Mouse (Mus musculus): ENCODE measurements at regions not wholly inside any gene's neighbourhood (a gene's known extent, or its start where the extent isn't known, plus 50 kb on each side); places are given as distances from the start of the nearest gene placed in this dataset.

DNA sequence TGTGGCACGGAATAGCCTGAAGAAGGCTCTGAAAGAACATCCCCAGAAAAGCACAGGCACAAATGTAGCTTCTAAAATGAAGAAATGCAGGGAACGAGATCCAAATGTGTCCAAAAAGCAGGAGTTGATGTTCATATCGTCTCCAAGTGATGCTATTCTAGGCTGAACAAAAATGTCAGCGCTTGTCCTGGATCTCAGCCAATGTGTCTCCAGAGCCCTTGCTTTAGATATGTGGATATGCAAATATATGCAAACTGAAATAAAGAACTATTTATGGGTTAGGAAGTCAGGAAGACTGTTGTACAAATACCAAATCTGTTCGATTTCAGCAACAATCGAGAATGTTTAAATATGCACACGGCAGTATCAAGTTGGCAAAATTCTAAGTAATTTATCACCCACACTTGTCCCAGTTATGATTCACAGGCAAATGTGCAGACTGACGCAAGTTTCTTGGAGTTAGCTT lies 320.4 kb downstream of the Synb start:
- no peak for DNase-seq (ENCODE audit: low read depth)

DNA sequence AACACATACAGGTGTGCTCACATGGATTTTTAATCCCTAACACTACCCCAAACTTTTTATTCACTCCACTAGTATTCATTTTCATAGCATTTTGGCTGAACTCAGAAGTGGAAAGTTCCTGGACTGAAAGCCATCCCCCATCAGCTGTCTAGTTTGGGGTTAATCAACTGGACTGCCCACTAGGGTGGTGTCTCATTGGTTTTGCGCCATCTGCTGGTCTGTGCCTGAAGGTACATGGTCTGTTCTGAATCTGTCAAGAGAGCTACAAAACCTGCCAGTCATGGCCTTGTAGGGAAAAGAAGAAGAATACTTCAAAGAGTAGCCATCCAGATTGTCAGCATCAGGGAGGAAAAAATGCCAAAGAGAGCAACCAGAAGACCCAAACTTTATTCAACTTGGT lies 327.3 kb downstream of the Synb start:
- peak; percentile 10 for DNase-seq (ENCODE audit: low read depth)

DNA sequence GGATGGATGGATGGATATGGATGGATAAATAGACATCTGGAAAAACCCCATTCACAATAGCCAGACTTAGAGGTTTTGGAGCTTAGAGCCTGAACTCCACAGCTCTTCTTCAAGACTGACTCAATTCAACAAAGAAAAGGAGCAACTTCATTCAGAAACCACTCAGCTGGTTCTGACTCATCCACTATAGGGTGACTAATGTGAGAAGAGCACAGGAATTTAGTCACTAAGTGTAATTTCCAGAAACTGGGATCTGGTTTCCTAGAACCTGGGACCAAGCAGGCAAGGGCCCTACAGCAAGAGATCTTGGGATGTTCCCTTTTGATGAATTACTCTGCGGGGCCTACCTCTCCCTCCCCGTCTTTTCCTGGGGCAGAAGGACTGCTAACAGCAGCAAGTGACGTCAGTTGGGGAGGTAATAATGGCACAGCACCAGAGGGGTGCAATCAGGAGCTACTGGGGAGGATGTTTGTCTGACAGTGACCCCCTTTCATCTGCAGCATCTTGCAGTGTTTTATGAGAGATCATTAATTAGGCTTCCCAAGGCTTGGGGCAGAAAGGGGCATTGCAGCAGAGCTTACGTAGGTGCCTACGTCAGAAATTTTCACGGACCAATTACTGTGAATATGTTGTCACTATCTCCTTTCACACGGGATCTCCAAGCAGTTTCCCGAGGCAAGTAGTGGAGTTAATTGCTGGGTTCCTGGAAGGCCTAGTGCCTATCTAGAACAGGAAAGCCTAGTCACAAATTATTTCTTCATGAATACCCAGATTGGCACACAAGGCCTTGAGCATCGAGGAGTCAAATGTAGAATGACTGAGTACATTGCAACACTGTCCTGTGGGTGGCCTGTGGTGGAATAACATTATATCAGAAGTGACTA lies 339.3 kb downstream of the Synb start:
- no peak for DNase-seq (ENCODE audit: low read depth)

DNA sequence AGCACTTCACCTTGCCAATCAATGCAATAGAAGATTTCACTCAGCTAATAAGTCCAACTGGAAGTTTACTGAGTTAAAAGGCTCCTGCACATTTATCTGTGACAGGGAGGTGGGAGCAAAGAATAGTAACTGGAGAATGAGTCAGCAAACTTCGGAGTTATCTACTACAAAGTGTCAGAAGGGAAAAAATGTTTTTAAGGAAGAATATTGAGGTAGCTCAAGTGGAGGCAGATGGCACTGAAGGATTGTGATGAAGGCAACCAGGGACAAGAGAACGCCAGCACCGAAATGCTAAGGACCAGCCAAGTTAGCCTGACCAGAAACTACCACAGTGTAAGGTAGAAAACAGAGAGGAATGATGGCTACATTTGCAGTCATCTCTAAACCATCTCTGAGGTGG lies 348.2 kb downstream of the Synb start:
- no peak for DNase-seq (ENCODE audit: low read depth)

DNA sequence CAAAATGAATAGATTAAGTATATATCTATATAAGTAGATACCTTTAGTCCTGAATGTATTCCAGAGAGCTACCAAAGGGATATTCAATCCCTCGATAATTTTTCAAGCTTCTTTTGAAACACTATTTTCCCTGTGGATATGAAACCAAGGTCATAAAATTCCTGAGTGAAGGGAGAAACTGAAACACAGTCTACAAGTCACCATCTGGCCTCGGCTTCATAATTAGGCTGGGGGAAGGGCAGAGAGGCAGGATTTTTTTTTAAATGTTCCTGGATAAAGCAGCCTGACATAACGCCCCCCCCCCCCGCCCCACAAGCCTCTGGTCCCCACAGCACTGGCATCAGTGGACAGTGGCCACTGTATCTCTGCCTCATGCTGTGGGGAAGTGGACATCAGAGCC lies 348.7 kb downstream of the Synb start:
- DNase-seq (ENCODE audit: low read depth) = no peak

DNA sequence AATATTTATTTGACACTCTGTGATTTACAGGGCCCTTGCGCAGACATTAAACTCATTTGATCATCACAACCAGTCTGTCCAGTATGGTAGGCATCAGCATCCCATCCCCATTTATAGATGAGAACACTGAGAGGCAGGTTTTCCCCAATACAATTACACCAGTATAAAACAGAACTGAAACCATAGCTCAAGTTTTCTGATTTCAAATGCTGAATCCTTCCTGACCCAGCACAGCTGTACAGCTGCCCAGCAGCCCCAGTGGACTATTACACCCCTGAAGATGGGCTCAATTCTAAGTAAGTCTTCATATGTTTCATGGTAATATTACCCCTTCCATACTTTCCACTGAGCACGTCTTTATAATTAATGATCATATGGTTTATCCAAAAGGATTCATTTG lies 352.3 kb downstream of the Synb start:
- no peak for DNase-seq (ENCODE audit: low read depth)

DNA sequence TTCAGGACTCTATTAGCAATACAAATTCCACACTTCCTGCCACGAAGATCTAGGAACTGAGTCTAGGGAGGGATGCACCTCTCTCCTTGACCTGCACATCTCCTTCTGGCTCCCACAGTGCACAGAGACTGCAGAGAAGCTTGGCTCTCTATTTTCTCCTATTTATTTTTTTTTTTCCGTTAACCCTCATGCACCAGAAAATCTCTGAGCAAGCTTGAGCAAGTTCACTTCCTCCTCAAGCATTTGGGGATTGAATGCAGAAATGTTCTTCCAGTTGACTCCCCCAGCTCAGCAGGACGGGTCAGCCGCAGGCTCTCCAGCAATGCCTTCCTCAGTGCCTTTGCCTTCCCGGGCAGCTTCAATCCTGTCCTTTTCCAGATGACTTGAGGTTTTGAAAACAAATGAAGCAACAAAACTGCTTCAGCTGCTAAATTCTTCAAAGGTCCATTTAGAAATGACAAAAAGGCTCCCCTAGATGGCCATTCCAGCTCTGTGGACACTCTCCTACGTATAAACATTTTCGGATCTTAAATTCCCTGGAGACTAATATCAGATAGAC lies 352.9 kb downstream of the Synb start:
- no peak for DNase-seq (ENCODE audit: low read depth)

DNA sequence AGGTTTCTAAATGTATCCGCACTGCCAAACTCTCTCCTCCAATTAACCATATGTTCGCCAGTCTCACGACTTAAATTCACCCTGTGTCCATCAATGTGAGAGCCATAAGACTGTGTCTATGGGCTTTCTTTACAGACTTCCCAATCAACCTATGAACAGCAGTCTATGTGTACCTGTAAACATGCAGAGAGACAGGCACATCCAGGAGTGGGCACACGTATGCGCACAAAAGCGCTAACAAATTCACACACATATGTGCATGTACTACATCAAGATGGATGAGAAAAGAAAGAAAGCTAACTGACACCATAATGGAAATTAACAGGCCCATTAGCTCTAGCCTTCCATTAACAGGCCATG lies 358.8 kb downstream of the Synb start:
- DNase-seq (ENCODE audit: low read depth) = no peak

DNA sequence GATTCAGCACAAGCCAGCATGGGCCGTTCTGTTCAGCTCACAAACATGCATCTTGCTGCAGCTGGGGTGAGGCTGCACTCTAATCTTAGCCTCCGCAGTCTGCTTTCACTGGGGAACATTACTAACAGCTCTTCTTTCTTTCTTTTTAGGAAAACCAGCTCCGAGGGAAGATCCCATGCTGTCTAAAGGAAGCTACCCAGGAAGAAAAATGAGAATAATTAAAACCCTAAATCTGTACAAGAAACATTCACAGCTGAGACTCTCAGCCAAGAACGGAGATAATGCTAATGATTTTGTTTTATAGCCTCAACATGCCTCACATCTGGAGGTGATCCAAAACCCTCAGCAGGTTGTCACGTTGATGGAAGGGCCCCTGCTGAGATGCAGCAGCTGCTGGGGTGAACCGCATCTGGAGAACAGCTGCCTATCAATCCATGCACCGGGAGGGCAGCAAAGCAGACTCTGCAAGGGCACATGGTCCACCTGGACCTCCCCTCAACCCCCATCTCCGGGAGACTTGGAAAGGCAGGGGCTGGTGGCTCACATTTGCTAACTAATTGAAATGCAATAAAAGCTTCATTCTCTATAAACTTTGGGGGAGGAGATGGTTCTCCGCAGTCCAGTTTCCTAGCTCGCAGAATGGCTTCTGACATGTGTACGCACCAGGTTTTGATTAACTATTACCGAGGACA lies 359.3 kb downstream of the Synb start:
- DNase-seq (ENCODE audit: low read depth) = no peak

DNA sequence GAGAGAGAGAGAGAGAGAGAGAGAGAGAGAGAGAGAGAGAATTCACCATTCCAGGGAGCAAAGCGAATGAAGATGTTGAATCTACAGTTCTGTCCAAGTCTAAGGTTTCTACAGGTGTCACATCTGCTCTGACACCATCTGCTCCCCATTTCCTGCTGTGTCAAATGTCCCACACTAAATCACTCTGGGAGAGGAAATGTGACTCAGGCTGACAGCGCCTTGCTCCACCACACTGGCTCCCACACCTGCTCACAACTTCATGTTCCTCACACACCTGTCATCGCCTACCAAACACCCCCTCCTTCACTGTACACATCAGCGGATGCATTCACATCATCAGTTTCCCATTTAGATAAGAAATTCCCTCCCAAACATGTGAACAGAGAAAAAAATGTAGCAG lies 366.3 kb downstream of the Synb start:
- no peak for DNase-seq (ENCODE audit: low read depth)

DNA sequence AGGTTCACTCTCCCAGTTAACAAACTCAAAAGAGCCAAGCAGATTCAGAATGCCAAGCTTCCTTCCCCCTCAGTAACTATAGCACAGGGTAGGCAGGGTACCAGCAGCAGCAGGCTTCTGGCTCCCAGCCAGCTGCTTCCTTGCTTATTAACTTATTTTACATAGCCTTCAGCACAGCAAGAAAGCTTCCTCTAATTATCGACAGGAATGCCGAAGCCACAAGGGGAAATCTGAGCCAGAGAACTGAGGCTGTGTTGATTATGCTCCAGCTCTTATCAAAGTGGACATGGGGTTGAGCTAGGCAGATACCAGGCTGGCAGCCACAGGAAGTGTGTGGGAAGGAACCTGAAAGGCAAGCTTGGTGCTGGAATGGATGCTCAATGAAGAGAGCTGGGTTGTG lies 371.0 kb downstream of the Synb start:
- no peak for DNase-seq (ENCODE audit: low read depth)

DNA sequence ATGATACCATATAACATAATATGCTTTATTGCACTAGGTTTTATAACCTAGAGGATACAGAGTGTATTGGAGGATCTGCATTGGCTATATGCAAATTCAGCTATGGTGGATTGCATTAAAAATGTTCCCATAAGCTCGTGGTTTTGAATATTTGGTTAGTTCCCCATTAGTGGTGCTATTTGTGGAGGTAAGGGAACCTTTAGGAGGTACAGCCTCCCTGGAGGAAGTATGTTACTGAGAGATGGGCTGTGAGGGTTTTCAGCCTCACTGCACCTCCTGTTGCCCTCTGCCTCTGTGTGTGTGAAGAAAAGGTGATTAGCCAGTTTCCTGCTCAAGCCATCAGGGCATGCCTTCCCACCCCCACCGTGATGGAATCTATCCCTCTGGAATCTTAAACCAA lies 372.1 kb downstream of the Synb start:
- DNase-seq (ENCODE audit: low read depth) = no peak

DNA sequence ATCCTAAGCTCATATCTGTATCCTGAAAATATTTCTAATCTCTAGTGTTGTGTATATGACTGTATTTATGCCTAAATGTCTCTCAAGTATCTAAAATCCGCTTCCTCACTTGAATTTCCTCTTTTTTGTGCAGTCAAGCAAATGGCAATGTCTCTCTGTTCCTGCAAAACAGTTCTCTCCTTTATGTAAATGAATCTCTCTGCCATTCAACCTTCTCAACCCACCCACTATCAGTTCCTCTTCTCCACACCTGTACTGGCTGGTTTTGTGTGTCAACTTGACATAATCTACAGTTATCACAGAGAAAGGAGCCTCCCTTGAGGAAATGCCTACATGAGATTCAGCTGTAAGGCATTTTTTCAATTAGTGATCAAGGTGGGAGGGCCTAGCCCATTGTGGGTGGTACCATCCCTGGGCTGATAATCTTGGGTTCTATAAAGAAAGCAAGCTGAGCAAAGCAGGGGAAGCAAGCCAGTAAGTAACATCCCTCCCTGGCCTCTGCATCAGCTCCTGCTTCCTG lies 375.5 kb downstream of the Synb start:
- DNase-seq (ENCODE audit: low read depth) = no peak

DNA sequence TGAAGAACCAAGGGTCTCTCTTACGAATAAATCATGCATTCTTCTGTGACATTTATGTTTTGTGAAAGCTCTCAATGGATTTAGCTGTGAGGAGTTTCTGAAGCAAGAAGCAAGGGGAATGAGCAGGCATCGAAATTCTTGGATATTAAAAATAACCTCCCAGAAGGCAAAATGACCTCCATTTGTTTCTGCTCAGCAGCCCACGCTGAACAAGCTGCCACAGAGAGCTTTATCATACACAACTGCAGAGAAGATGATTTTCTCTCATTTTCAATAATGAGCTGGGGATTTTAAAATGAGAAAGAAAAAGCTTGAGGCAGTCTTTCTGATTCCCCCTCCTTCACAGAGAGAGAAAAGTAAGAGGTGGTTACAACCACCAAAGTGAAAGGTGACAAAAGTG lies 394.2 kb downstream of the Synb start:
- no peak for DNase-seq (ENCODE audit: low read depth)

DNA sequence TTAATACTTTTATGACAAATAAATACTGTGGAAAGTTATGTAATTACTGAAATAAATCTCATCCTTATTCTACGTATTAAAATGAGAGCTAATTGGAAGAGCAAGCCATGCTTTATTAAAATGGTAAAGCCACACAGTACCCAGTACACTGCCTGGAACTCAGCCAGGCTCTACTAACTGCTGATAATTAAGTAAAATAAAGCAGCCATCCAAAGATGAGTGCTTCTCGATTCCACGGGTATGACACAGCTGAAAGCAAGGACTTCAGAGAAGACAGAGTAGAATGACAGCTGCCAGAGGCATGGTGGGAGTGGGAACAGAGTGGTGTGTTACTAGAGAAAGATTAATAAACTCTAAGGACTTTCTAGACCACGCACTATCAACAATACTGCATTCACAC lies 416.9 kb downstream of the Synb start:
- DNase-seq (ENCODE audit: low read depth) = no peak

DNA sequence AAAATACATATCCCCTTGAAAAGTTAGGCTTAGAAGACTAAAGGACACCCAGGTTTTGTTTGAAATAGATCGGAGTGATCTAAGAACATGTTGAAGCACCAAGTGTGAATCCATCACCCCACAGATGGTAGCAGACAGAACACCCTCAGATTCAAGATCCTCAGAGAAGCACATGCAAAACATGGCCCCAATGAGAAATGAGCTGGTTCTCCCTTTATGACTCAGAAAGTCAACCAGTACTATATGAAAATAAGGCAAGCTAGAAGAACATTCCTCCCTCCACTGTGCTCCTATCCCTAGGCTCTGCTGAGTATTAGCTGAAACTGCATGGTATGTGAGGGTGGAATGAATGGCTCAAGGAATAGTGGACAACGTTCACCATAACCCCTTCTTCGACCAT lies 433.0 kb downstream of the Synb start:
- DNase-seq (ENCODE audit: low read depth) = no peak

DNA sequence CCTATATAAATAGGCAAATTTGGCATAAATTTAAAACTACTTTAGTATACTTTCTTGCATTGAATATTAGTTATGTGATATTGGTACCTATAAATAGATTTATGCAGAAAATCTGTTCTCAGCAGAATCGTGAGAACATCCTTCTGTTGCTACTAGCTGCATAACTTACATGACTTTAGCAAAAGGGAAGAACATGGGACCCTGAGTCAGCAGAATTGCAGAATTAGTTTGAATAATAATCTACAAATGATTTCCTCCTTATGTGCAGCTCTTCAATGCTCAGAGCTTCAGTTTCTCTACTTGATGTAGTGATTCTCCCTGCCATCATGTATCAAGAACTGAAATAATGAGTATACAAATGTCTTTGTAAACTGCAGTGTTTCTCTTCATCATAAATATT lies 436.2 kb downstream of the Synb start:
- no peak for DNase-seq (ENCODE audit: low read depth)

DNA sequence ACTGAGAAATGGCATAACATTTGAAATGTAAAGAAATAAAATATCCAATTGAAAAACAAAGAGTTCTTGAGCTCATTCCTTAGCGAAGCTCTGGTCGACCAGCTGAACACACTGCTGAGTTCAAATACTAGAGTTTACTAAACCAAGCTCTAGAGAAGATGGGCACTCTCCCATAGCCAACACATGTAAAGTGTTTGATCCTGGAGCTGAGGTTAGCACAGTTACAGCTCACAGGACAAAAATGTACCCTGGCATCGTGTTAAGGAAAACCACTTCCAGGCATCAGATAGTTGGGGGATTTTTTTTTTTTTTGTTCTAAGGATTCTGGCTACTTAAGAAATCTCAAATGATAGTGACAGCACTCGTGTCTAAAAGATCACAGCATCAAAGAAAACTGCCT lies 445.6 kb downstream of the Synb start:
- DNase-seq (ENCODE audit: low read depth) = no peak

DNA sequence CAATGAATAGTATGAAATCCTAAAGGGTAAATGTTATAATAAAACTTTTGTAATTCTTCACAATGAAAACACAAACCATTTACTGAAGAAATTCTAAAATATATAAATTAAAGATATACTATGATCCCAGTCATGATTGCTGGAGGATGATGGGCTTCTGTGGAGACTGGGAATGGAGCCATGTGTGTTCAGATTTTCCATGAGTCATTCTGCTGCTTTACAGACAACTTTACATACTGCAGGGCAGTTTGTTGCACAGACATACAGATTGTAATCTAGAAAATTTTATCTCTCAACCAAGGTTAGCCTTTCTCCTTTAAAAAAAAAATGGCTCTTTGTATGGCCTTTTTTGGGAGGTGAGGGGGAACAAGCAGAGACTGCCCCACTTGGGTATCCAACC lies 446.5 kb downstream of the Synb start:
- no peak for DNase-seq (ENCODE audit: low read depth)

DNA sequence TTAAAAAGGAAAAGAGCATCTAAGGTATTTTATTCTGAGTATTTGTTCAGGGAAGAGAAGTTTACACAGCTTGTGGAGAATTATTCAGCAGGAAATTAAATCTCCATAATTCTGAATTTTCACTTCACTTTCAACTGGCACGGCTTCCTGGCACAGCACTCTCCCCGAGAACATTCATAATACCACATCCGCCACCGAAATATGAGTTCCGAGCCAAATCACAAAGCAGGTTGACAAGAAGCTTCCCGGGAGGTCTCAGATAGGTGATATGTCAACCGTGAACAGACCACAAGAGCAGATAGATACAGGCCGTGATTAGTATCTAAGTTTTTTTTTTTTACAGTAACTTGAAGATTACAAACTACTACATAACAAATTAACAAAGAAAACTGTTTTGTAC lies 473.9 kb downstream of the Synb start:
- no peak for DNase-seq (ENCODE audit: low read depth)

DNA sequence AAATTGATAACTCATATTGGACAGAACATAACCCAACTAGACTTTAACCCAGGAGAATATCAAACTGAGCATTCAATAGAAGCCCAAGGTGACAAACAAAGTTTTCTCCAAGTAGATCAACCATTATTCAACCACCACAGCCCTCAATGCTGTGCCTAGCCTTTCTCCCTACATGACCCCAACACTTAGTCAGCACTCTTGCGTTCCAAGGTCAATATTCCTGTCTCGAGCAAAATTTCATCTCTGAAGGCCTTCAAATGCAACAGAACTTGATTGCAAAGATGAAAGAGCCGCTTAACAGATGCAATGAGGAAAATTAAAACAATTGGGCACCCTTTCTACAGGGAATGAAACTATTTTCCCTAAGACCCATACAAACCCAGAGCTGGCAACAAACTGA lies 485.1 kb downstream of the Synb start:
- no peak for DNase-seq (ENCODE audit: low read depth)

DNA sequence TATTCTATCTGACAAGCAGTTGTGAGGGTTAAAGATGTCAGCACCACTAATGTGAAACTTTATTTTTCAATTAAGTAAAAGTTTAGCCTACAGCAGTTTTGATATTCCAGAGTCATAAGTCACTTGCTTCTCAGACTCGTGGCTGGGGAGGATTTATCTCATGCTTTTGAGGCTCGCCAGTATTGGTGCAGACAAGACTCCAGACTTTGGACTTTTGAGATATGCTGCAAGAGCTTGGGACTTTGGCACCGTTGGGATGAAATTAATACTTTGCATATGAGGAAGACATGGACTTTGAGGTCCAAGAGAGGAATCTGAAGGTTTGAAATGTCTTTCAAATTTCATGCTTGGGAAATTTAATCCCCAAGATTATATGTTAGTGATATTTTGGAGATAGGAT lies 486.2 kb downstream of the Synb start:
- no peak for DNase-seq (ENCODE audit: low read depth)

DNA sequence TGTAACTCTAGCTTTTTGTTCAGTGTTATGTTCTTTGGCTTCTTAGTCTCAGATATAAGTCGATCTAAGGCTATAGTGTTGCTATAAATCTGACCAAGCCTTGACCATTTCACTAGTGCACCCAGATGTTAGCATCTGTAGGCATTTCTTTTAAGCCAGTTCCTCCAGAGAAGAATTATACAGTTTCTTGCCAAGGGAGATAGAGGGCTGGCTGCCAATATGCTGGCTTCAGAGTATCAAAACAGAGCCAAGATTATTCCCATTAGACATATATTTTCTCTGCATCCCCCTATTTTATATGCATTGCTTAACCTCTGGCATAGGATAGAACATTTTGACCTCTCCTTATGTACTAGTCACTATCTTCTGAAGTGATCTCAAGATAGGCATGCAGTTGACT lies 487.5 kb downstream of the Synb start:
- no peak for DNase-seq (ENCODE audit: low read depth)
